In genomic region chr15:59173452-59174245, GRCm38 (mm10) we compare ENCODE assay signal across 10 mouse cellular contexts.
A peak's percentile ranks its signal among the peaks of the same experiment; 100 is the strongest.
DNase-seq lines count a peak whose midpoint lies in the region; TF ChIP-seq lines count a peak whose summit lies in the region.
"Had no signal": no experiment of that assay in that cellular context is flagged by ENCODE, and none has a peak within 500 bp of the region (broad histone marks: within the 10 kb centered on the region; RNA-seq: fewer than 3 reads in every experiment).

No protein-coding gene starts in this region.

- no peak for TF ChIP-seq POLR2A in cerebellum, adult 2 months (IDR thresholded peaks at IDR 0.05; ENCODE audit: borderline replicate concordance, insufficient read depth, low read length)

- no peak overlapping the region for H3K4me3 ChIP-seq in cerebellum, adult 2 months (replicated peaks; ENCODE audit: insufficient read depth, low read depth, low read length)
- H3K4me3 ChIP-seq: erythroblast, embryonic 14.5 days had no signal

- no peaks in the 10 kb centered on the region for H3K27me3 ChIP-seq in cerebellum, adult 2 months (ENCODE audit: control insufficient read depth, insufficient read depth, low read length)

- H3K4me1 ChIP-seq in cerebellum, adult 2 months (ENCODE audit: control insufficient read depth, insufficient read depth, low read length) = no peaks in the 10 kb centered on the region

- no peak for DNase-seq in cerebellum, adult 2 months
- DNase-seq in cerebellum, adult 9-10 months = no peak
- peak; percentile 52 to 61 for DNase-seq in right cerebral cortex, postnatal 10 days (ENCODE audit: low spot score in 2 of 2)
- no peak for DNase-seq in right cerebral cortex, postnatal 4 days
- DNase-seq in layer of hippocampus, adult 9-11 months = peak; percentile 55
- DNase-seq in spleen, postnatal 14 days (ENCODE audit: low spot score in 2 of 2) = no peak
- DNase-seq in urinary bladder, adult 2 months (ENCODE audit: low spot score) = no peak
- DNase-seq in urinary bladder, postnatal 4 days (ENCODE audit: low spot score in 2 of 2) = no peak
- DNase-seq: adrenal gland, postnatal 10 days had no signal

- H3K27ac ChIP-seq in cerebellum, adult 2 months (ENCODE audit: insufficient read depth, low read length) = peak overlapping the region; percentile 48; the same call in 1 of the 2 replicates

- no peak for TF ChIP-seq CTCF in cerebellum, adult 2 months (IDR thresholded peaks at IDR 0.05; ENCODE audit: borderline replicate concordance, insufficient read depth, low read depth, low read length)

- WGBS in cerebellum, adult 2 months = 85% methylated on average over 21 of the region's 21 CpGs

Comparison
In these comparisons a context has a peak if more than half of its experiments do, and no peak if none do; other contexts are left out.
1. DNase-seq: peak in right cerebral cortex, postnatal 10 days (2 of 2) and layer of hippocampus, adult 9-11 months (single experiment); none in cerebellum, adult 2 months (0 of 2), cerebellum, adult 9-10 months (single experiment), right cerebral cortex, postnatal 4 days (single experiment), spleen, postnatal 14 days (0 of 2), urinary bladder, adult 2 months (single experiment) and urinary bladder, postnatal 4 days (0 of 2).